Mouse (Mus musculus): ENCODE data around the gene Pfdn2.

The Pfdn2 gene

DNA sequence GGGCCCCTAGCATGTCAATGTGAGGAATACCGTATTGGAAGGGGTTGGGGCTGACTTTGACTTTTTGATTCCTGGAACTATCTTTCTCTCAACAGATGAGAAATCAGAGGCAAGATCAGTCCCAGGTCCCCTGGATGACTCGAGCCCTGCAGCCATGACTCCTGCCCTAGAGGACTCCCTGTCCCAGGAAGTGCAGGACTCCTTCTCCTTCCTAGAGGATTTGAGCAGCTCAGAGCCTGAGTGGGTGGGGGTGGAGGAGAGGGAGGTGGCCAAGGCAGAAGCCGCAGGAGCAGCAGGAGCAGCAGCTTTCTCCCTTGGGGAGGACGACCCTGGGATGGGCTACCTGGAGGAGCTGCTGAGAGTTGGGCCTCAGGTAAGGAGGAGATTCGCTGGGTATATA is 61.8 kb downstream of the Pfdn2 start:
- DNase-seq (ENCODE audit: low spot score in 2 of 2) = no peak

All from natural killer cell, adult 2 months (primary cell).